Mouse (Mus musculus): Measurements from ENCODE around the gene Gpbp1.

- TF ChIP-seq GATA1 (IDR thresholded peaks at IDR 0.05; ENCODE audit: borderline replicate concordance, low read length) (no peak), FLI1 (IDR thresholded peaks at IDR 0.05; ENCODE audit: low read length) (no peak)
These were observed 46.4 kb upstream of the Gpbp1 start for GRCm38 (mm10) chr13:111536207-111536887.
